Mouse (Mus musculus): ENCODE results near the gene Pafah1b1.

Pafah1b1 gene

GRCm38 (mm10) chr11:74724235-74724791 is at the start of gene Pafah1b1:
TSS of gene Pafah1b1 (minus strand) at chr11:74724670.
- peak; percentile 96 for DNase-seq

GRCm38 (mm10) chr11:74772386-74772785 is 47.9 kb upstream of the Pafah1b1 start:
- DNase-seq, result no peak

- DNase-seq, result no peak
Measured at GRCm38 (mm10) chr11:74771650-74772049, 47.2 kb upstream of the Pafah1b1 start.

GRCm38 (mm10) chr11:74771234-74771633 is 46.8 kb upstream of the Pafah1b1 start:
- DNase-seq, result no peak

- peak; percentile 99 for DNase-seq
Measured at GRCm38 (mm10) chr11:74770595-74771207, 46.2 kb upstream of the Pafah1b1 start, which contains the start of gene Mettl16. TSS of gene Mettl16 (plus strand) at chr11:74770830.

- no peak for DNase-seq
Measured at GRCm38 (mm10) chr11:74770037-74770436, 45.6 kb upstream of the Pafah1b1 start.

- DNase-seq, result peak; percentile 44
Measured at GRCm38 (mm10) chr11:74768045-74768444, 43.6 kb upstream of the Pafah1b1 start.

- no peak for DNase-seq
Measured at GRCm38 (mm10) chr11:74767469-74767868, 43.0 kb upstream of the Pafah1b1 start.

- no peak for DNase-seq
Measured at GRCm38 (mm10) chr11:74763960-74764625, 39.6 kb upstream of the Pafah1b1 start.

GRCm38 (mm10) chr11:74761011-74761705 is 36.7 kb upstream of the Pafah1b1 start:
- DNase-seq, result no peak

GRCm38 (mm10) chr11:74756631-74757030 is 32.2 kb upstream of the Pafah1b1 start:
- DNase-seq, result no peak

GRCm38 (mm10) chr11:74751352-74752066 is 27.0 kb upstream of the Pafah1b1 start:
- DNase-seq, result no peak

- no peak for DNase-seq
Measured at GRCm38 (mm10) chr11:74750662-74751351, 26.3 kb upstream of the Pafah1b1 start.

- DNase-seq, result no peak
Measured at GRCm38 (mm10) chr11:74749241-74749640, 24.8 kb upstream of the Pafah1b1 start.

- DNase-seq, result no peak
Measured at GRCm38 (mm10) chr11:74748022-74748421, 23.6 kb upstream of the Pafah1b1 start.

- DNase-seq, result no peak
Measured at GRCm38 (mm10) chr11:74737861-74738260, 13.4 kb upstream of the Pafah1b1 start.

- no peak for DNase-seq
Measured at GRCm38 (mm10) chr11:74734917-74735316, 10.4 kb upstream of the Pafah1b1 start.

- DNase-seq, result no peak
Measured at GRCm38 (mm10) chr11:74725181-74725580, 711 bp upstream of the Pafah1b1 start.

- DNase-seq, result peak; percentile 91
Measured at GRCm38 (mm10) chr11:74723357-74724234, 874 bp downstream of the Pafah1b1 start.

- DNase-seq, result no peak
Measured at GRCm38 (mm10) chr11:74721971-74722370, 2.5 kb downstream of the Pafah1b1 start.

GRCm38 (mm10) chr11:74721141-74721540 is 3.3 kb downstream of the Pafah1b1 start:
- no peak for DNase-seq
